Mouse (Mus musculus) heart, embryonic 13.5 days (tissue): Measurements from ENCODE around the gene Cap2. TPM values are rescaled to one million over a fixed set of nuclear protein-coding genes. Genes with fewer than 3 reads are reported as not detected.
A peak's percentile ranks its signal among the peaks of the same experiment; 100 is the strongest.

Source experiments
- ATAC-seq: fragments of 200-750 bp; cut with Nextera tagmentation; 2 replicates; pipeline ENCODE4 v1.8.0; 2017; ENCODE audit warnings: moderate TSS enrichment; ENCODE audit not compliant: insufficient number of reproducible peaks, low FRiP score, low TSS enrichment; ENCODE audit errors: extremely low read depth
- H3K27ac ChIP-seq: fragments of 300-500 bp; sonication (generic); replicated peaks from 2 replicates; pipeline ENCODE4 v1.5.1; 2015; ENCODE audit warnings: moderate library complexity, mild to moderate bottlenecking, inconsistent platforms
- H3K27me3 ChIP-seq: fragments of 300-500 bp; sonication (generic); replicated peaks from 2 replicates; pipeline ENCODE4 v1.6.1; 2015; ENCODE audit warnings: mild to moderate bottlenecking, inconsistent platforms
- H3K36me3 ChIP-seq: fragments of 300-500 bp; sonication (generic); 2 replicates; pipeline ENCODE4 v1.6.1; 2015; ENCODE audit warnings: mild to moderate bottlenecking, inconsistent platforms
- H3K4me1 ChIP-seq: fragments of 300-500 bp; sonication (generic); 2 replicates; pipeline ENCODE4 v1.6.1; 2015; ENCODE audit warnings: inconsistent platforms
- H3K4me2 ChIP-seq: fragments of 300-500 bp; sonication (generic); 2 replicates; pipeline ENCODE4 v1.6.1; 2015; ENCODE audit warnings: inconsistent platforms, mild to moderate bottlenecking, moderate library complexity
- H3K4me3 ChIP-seq: fragments of 300-500 bp; sonication (generic); 2 replicates; pipeline ENCODE4 v1.5.1; 2015; ENCODE audit warnings: moderate library complexity, mild to moderate bottlenecking, inconsistent platforms
- H3K9ac ChIP-seq: fragments of 300-500 bp; sonication (generic); 2 replicates; pipeline ENCODE4 v1.6.1; 2015; ENCODE audit warnings: inconsistent platforms, mild to moderate bottlenecking, moderate library complexity
- H3K9me3 ChIP-seq: fragments of 300-500 bp; sonication (generic); 2 replicates; pipeline ENCODE4 v1.6.1; 2016; ENCODE audit warnings: inconsistent platforms
- WGBS: fragments of 180-500 bp; shearing (Covaris S2); methylation state at CpG from one replicate; pipeline ENCODE4 v1.1.7; 2015; ENCODE audit warnings: mixed read lengths; 5-methylcytosine and 5-hydroxymethylcytosine counted together
- polyA plus RNA-seq: library from polyadenylated mRNA; unstranded; fragments of >200 nt; fragmentation: Nextera tagmentation; extraction: Ambion mirVana; gene quantifications from 2 replicates; pipeline ENCODE4 v1.2.1, GENCODE M21; 2015

Cap2 gene
- polyA plus RNA-seq, 1 experiment from 2014 or later = 127 TPM

- peaks cover 9% of the 10 kb centered on the region; the same call in 1 of the 2 replicates for H3K4me1 ChIP-seq
- no peak for ATAC-seq
These were observed 131.9 kb downstream of the Cap2 start for GRCm38 (mm10) chr13:46633320-46634132.

DNA sequence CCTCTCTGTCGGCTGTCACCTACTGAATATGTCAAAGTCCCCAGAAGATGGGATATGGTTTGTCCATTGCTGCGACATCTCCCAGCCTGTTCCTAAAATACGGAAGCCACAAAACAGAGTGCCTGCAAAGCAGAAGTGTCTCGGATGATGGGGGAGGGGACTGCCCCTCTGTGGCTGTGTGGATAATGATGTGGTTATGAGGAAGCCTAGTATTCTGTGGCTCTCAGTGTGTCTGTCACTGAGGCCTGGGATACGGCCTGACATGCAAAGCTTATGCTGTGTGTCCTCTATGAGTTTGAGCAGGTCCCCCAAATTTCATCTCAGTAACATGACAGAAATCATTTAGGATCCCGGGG lies 132.5 kb downstream of the Cap2 start:
- Histone ChIP-seq H3K4me2 (no peak overlapping the region), H3K27ac (no peak overlapping the region), H3K9me3 (peaks cover 4% of the 10 kb centered on the region; the same call in 1 of the 2 replicates), H3K4me1 (peaks cover 9% of the 10 kb centered on the region; the same call in 1 of the 2 replicates), H3K27me3 (no peaks in the 10 kb centered on the region), H3K4me3 (no peak overlapping the region), H3K9ac (no peak overlapping the region), H3K36me3 (peaks cover 69% of the 10 kb centered on the region)
- ATAC-seq = no peak
- 64% methylated on average over 6 of the region's 6 CpGs for WGBS

More at GRCm38 (mm10) chr13:46633320-46634132, 131.9 kb downstream of the Cap2 start:
- Histone ChIP-seq H3K9ac (no peak overlapping the region), H3K36me3 (peaks cover 63% of the 10 kb centered on the region), H3K4me2 (peak overlapping the region; percentile 28; the same call in 1 of the 2 replicates), H3K27ac (no peak overlapping the region), H3K27me3 (no peaks in the 10 kb centered on the region), H3K4me3 (no peak overlapping the region), H3K9me3 (peaks cover 4% of the 10 kb centered on the region; the same call in 1 of the 2 replicates)
- WGBS = 66% methylated on average over 18 of the region's 18 CpGs

DNA sequence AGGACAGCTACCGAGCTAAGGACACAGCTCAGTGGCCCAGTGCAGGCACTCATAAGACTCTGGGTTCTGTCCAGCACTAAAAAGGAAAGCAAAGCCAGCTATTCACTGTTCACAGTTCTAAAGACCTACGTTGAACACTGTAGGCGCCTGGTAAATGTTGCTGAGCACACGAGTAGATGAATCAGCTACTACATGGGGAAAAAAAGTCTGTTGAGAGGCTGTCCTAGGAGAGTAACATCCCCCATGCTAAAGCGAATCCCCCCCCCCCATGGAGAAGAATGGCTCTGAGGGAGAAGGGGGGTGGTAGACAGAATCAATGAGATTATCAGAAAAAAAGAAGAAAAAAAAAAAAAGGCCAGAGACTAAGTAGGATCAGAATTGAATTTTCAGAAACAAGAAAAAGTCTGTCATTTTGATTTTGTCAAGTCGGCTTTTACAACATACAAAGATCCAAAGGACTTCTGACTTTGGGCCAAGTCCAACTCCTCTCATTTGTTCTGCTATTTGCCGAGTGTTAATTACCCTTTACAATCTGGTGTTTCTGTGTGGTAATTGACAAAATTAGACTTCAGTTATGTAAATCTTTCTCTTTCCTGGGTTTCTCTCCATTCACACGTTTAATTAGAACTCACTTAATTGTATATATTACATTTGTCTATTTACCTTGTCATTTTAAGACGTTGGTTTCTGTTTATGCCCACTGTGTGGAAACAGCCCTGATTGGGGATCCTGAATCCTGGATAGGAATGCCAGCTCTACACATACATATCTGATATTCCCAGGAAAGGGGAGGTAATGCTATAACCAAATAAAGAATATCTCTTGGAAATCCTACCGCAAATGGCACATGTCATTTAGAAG lies 139.2 kb downstream of the Cap2 start:
- 86% methylated on average over 10 of the region's 10 CpGs for WGBS

GRCm38 (mm10) chr13:46642318-46642717 lies 140.7 kb downstream of the Cap2 start:
- H3K9ac ChIP-seq = no peak overlapping the region
- H3K9me3 ChIP-seq = peaks cover 10% of the 10 kb centered on the region
- H3K27me3 ChIP-seq = no peaks in the 10 kb centered on the region
- 82% methylated on average over 4 of the region's 4 CpGs for WGBS
- peaks cover 69% of the 10 kb centered on the region for H3K36me3 ChIP-seq
- no peak for ATAC-seq
- H3K4me1 ChIP-seq = peaks cover 3% of the 10 kb centered on the region; the same call in 1 of the 2 replicates
- no peak overlapping the region for H3K4me2 ChIP-seq
- no peak overlapping the region for H3K27ac ChIP-seq
- H3K4me3 ChIP-seq = no peak overlapping the region

More for the DNA sequence above, 139.2 kb downstream of the Cap2 start:
- H3K9me3 ChIP-seq = peaks cover 11% of the 10 kb centered on the region
- ATAC-seq = no peak
- H3K4me3 ChIP-seq = no peak overlapping the region
- H3K36me3 ChIP-seq = peaks cover 72% of the 10 kb centered on the region
- no peaks in the 10 kb centered on the region for H3K27me3 ChIP-seq
- H3K4me2 ChIP-seq = no peak overlapping the region
- no peak overlapping the region for H3K9ac ChIP-seq
- peaks cover 3% of the 10 kb centered on the region; the same call in 1 of the 2 replicates for H3K4me1 ChIP-seq
- H3K27ac ChIP-seq = no peak overlapping the region

GRCm38 (mm10) chr13:46644175-46644574 lies 142.5 kb downstream of the Cap2 start:
- 84% methylated on average over 6 of the region's 6 CpGs for WGBS
- no peak overlapping the region for H3K9ac ChIP-seq
- H3K4me1 ChIP-seq = peaks cover 3% of the 10 kb centered on the region; the same call in 1 of the 2 replicates
- no peak overlapping the region for H3K4me3 ChIP-seq
- peaks cover 7% of the 10 kb centered on the region for H3K9me3 ChIP-seq
- peaks cover 69% of the 10 kb centered on the region for H3K36me3 ChIP-seq
- no peak overlapping the region for H3K4me2 ChIP-seq
- H3K27me3 ChIP-seq = no peaks in the 10 kb centered on the region
- no peak for ATAC-seq
- H3K27ac ChIP-seq = no peak overlapping the region

GRCm38 (mm10) chr13:46645476-46645875 lies 143.8 kb downstream of the Cap2 start:
- peaks cover 70% of the 10 kb centered on the region for H3K36me3 ChIP-seq

DNA sequence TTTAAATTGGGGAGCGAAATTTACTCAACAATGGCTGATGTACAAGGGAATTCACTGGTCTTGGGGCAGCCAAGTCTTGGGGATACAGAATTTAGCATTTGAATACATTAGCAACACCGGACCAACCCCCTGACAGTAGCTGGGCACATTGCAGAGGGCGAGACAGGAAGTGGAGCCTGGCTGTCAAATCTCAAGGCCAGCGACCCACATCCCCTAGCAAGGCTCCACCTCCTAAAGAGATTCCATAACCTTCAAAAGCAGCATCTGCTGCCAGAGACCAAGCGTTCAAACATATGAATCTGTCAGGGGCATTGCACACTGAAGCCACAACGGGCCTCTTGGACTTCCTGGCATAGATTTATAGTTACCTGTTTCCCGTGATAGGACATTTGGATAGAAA lies 150.2 kb downstream of the Cap2 start:
- H3K9ac ChIP-seq = no peak overlapping the region
- H3K4me3 ChIP-seq = no peak overlapping the region
- H3K9me3 ChIP-seq = peaks cover 3% of the 10 kb centered on the region; the same call in 1 of the 2 replicates
- ATAC-seq = no peak
- 78% methylated on average over 7 of the region's 7 CpGs for WGBS
- H3K27me3 ChIP-seq = no peaks in the 10 kb centered on the region
- H3K27ac ChIP-seq = no peak overlapping the region
- H3K4me1 ChIP-seq = no peaks in the 10 kb centered on the region
- H3K36me3 ChIP-seq = peaks cover 43% of the 10 kb centered on the region
- H3K4me2 ChIP-seq = no peak overlapping the region

More at GRCm38 (mm10) chr13:46645476-46645875, 143.8 kb downstream of the Cap2 start:
- no peak for ATAC-seq
- H3K4me3 ChIP-seq = no peak overlapping the region
- no peak overlapping the region for H3K4me2 ChIP-seq
- no peak overlapping the region for H3K9ac ChIP-seq
- 87% methylated on average over 6 of the region's 6 CpGs for whole genome bisulfite sequencing
- peaks cover 7% of the 10 kb centered on the region for H3K9me3 ChIP-seq
- H3K27ac ChIP-seq = no peak overlapping the region
- H3K27me3 ChIP-seq = no peaks in the 10 kb centered on the region
- peaks cover 3% of the 10 kb centered on the region; the same call in 1 of the 2 replicates for H3K4me1 ChIP-seq

- H3K27ac ChIP-seq = no peak overlapping the region
- H3K4me1 ChIP-seq = no peaks in the 10 kb centered on the region
- no peak overlapping the region for H3K4me3 ChIP-seq
- H3K9me3 ChIP-seq = peaks cover 3% of the 10 kb centered on the region; the same call in 1 of the 2 replicates
- no peak overlapping the region for H3K9ac ChIP-seq
- no peak overlapping the region for H3K4me2 ChIP-seq
- H3K27me3 ChIP-seq = no peaks in the 10 kb centered on the region
- H3K36me3 ChIP-seq = peaks cover 35% of the 10 kb centered on the region
- no peak for ATAC-seq
- WGBS = 88% methylated on average over 7 of the region's 7 CpGs
These were observed 151.0 kb downstream of the Cap2 start for GRCm38 (mm10) chr13:46652671-46653070.

- Histone ChIP-seq H3K9me3 (peaks cover 3% of the 10 kb centered on the region; the same call in 1 of the 2 replicates), H3K4me2 (no peak overlapping the region), H3K36me3 (peaks cover 25% of the 10 kb centered on the region), H3K4me1 (no peaks in the 10 kb centered on the region), H3K27ac (no peak overlapping the region), H3K27me3 (no peaks in the 10 kb centered on the region), H3K9ac (no peak overlapping the region), H3K4me3 (no peak overlapping the region)
- ATAC-seq = no peak
- 79% methylated on average over 4 of the region's 4 CpGs for WGBS
These were observed 152.0 kb downstream of the Cap2 start for GRCm38 (mm10) chr13:46653671-46654070.

DNA sequence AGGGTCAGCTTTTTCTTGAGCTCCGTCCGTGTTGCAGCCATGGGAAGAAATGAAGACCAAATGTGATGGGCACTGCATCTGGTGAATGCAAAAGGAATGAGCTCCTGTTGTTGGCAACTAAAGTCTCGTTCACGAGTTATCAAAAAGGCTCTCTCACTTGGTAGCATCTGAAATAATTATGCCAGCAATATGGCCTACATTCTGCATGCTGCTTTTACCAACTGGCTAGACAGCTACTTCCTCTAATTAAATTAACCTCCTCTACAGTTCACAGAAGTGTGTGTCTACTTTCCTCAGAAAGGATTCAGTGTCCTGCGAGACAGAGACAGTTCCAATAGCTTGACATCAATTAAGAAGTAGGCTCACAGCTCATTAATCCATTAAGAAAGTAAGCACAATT lies 152.9 kb downstream of the Cap2 start:
- Histone ChIP-seq H3K36me3 (peaks cover 16% of the 10 kb centered on the region), H3K9ac (no peak overlapping the region), H3K9me3 (peaks cover 3% of the 10 kb centered on the region; the same call in 1 of the 2 replicates), H3K4me2 (no peak overlapping the region), H3K27ac (no peak overlapping the region), H3K27me3 (no peaks in the 10 kb centered on the region), H3K4me3 (no peak overlapping the region), H3K4me1 (no peaks in the 10 kb centered on the region)
- ATAC-seq = no peak
- 82% methylated on average over 5 of the region's 5 CpGs for WGBS

DNA sequence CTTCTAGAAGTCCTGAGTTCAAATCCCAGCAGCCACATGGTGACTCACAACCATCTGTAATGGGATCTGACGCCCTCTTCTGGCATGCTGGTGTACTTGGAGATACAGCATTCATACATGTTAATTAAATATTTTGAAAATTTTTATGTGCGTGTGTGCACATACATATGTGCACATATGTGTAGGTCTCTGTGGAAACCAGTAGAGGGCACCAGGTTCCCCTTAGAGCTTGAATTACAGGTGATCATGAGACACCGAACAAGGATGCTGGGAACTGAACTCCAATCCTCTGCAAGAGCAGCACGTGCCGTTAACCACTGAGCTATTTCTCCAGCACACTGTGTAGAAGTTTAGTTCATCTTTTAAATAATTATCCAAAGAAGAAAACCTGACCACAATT lies 157.6 kb downstream of the Cap2 start:
- no peaks in the 10 kb centered on the region for H3K36me3 ChIP-seq
- WGBS = 81% methylated on average over 5 of the region's 5 CpGs
- no peak overlapping the region for H3K27ac ChIP-seq
- no peaks in the 10 kb centered on the region for H3K9me3 ChIP-seq
- H3K4me3 ChIP-seq = no peak overlapping the region
- ATAC-seq = no peak
- H3K27me3 ChIP-seq = no peaks in the 10 kb centered on the region
- H3K4me2 ChIP-seq = no peak overlapping the region
- H3K9ac ChIP-seq = no peak overlapping the region
- H3K4me1 ChIP-seq = peaks cover 8% of the 10 kb centered on the region; the same call in 1 of the 2 replicates
